Mouse (Mus musculus) liver, embryonic 14.5 days (tissue): Measurements from ENCODE around the gene Rnf182. TPM values are rescaled to one million over a fixed set of nuclear protein-coding genes. Genes with fewer than 3 reads are reported as not detected.

Source experiments
- ATAC-seq: fragments of 200-750 bp; cut with Nextera tagmentation; 2 replicates; pipeline ENCODE4 v1.8.0; 2017; ENCODE audit warnings: moderate number of reproducible peaks, mild to moderate bottlenecking, moderate library complexity; ENCODE audit not compliant: insufficient read depth
- DNase-seq, 3 experiments: peaks; one replicate each; pipeline ENCODE4 v3.0.0-alpha.2; 2012 to 2013; ENCODE audit warnings: low read depth in 3 of 3, low spot score in 3 of 3
- H3K27ac ChIP-seq: fragments of 300-500 bp; sonication (generic); 2 replicates; pipeline ENCODE4 v1.5.1; 2014; ENCODE audit warnings: moderate library complexity, mild to moderate bottlenecking, control low read depth, inconsistent platforms
- H3K27me3 ChIP-seq: fragments of 300-500 bp; sonication (generic); 2 replicates; pipeline ENCODE4 v1.6.1; 2014; ENCODE audit warnings: mild to moderate bottlenecking, low read length, moderate library complexity; ENCODE audit not compliant: control insufficient read depth, insufficient read depth
- H3K36me3 ChIP-seq: fragments of 300-500 bp; sonication (generic); replicated peaks from 2 replicates; pipeline ENCODE4 v1.6.1; 2014; ENCODE audit warnings: low read depth; ENCODE audit not compliant: control insufficient read depth, insufficient read depth
- H3K4me1 ChIP-seq, 2 experiments: fragments of 200-500 bp in 1 of 2; fragments of 300-500 bp in 1 of 2; sonication (generic) in 1 of 2; replicated peaks; 2 replicates each; pipeline ENCODE4 v1.6.1; 2012 to 2014; ENCODE audit warnings: antibody characterized with exemption in 1 of 2, inconsistent platforms in 1 of 2, low read length in 1 of 2; ENCODE audit not compliant: control insufficient read depth in 2 of 2, insufficient read depth in 2 of 2
- H3K4me2 ChIP-seq: fragments of 300-500 bp; sonication (generic); 2 replicates; pipeline ENCODE4 v1.6.1; 2014; ENCODE audit warnings: low read depth, mild to moderate bottlenecking, control low read depth, moderate library complexity
- H3K4me3 ChIP-seq, 2 experiments: fragments of 200-500 bp in 1 of 2; fragments of 300-500 bp in 1 of 2; sonication (generic) in 1 of 2; 2 replicates each; pipeline ENCODE4 v1.5.1; 2012 to 2014; ENCODE audit warnings: low read depth in 2 of 2, low read length in 2 of 2, mild to moderate bottlenecking in 2 of 2, control low read depth in 1 of 2, inconsistent platforms in 1 of 2, moderate library complexity in 1 of 2; ENCODE audit not compliant: insufficient read depth in 1 of 2
- H3K9ac ChIP-seq: fragments of 300-500 bp; sonication (generic); replicated peaks from 2 replicates; pipeline ENCODE4 v1.6.1; 2014; ENCODE audit warnings: mild to moderate bottlenecking, control low read depth, moderate library complexity
- H3K9me3 ChIP-seq: fragments of 300-500 bp; sonication (generic); 2 replicates; pipeline ENCODE4 v1.6.1; 2016; ENCODE audit warnings: low read length, mixed read lengths; ENCODE audit not compliant: control insufficient read depth
- CTCF ChIP-seq: IDR thresholded peaks from 2 replicates; pipeline ENCODE4 v1.5.1; 2016; ENCODE audit warnings: antibody characterized with exemption, low read depth, control low read depth
- EP300 ChIP-seq: IDR thresholded peaks from 2 replicates; pipeline ENCODE4 v1.6.1; 2016; ENCODE audit warnings: antibody characterized with exemption, low read depth
- WGBS: fragments of 180-500 bp; shearing (Covaris S2); extraction: QIAGEN DNeasy Blood & Tissue Kit; methylation state at CpG from one replicate; pipeline ENCODE4 v1.1.7; 2014; ENCODE audit not compliant: insufficient replicate concordance; 5-methylcytosine and 5-hydroxymethylcytosine counted together
- polyA plus RNA-seq, 2 experiments: library from polyadenylated mRNA; depleted of rRNA in 1 of 2; stranded (reverse) in 1 of 2; unstranded in 1 of 2; fragments of >200 nt; fragmentation: Nextera tagmentation in 1 of 2; extraction: Ambion mirVana in 1 of 2; gene quantifications; 2 replicates each; pipeline versions ENCODE4 v1.2.1 to v1.2.3; 2012 to 2014

The Rnf182 gene
- polyA plus RNA-seq (2012; rRNA removed) (0.03 and 0.07 TPM in 2 replicates), polyA plus RNA-seq (2014; fragmentation: Nextera tagmentation; extraction: Ambion mirVana) (0.05 and 0.09 TPM in 2 replicates)

GRCm38 (mm10) chr13:43615577-43616254 lies at the start of gene Rnf182:
Gene Rnf182, plus strand, starts transcription at chr13:43615710.
- Histone ChIP-seq H3K4me2 (peak within 1 kb of the TSS; percentile 56), H3K9me3 (no peaks in the 10 kb centered on the region), H3K36me3 (no peaks in the 10 kb centered on the region), H3K9ac (no peak within 1 kb of the TSS), H3K4me1 (peaks cover 0 to 4% of the 10 kb centered on the region in 2 experiments; a peak in 1 of 4 replicates), H3K27ac (no peak within 1 kb of the TSS), H3K27me3 (peaks cover 18% of the 10 kb centered on the region), H3K4me3 (peak within 1 kb of the TSS; percentile 51)
- peak; percentile 35; the same call in 1 of the 2 replicates for ATAC-seq
- no peak for DNase-seq
- under 1% methylated on average over 55 of the region's 58 CpGs for WGBS
- TF ChIP-seq CTCF (no peak), EP300 (no peak)

GRCm38 (mm10) chr13:43566184-43566583 lies 49.3 kb upstream of the Rnf182 start:
- DNase-seq = no peak
- TF ChIP-seq CTCF (no peak), EP300 (no peak)
- 83% methylated on average over 8 of the region's 8 CpGs for WGBS

GRCm38 (mm10) chr13:43567141-43567891 lies 48.2 kb upstream of the Rnf182 start:
- Histone ChIP-seq H3K27ac (no peak overlapping the region), H3K4me2 (no peak overlapping the region), H3K36me3 (no peaks in the 10 kb centered on the region), H3K4me1 (peaks cover 3 to 7% of the 10 kb centered on the region in 2 experiments; a peak in 3 of 4 replicates), H3K9me3 (no peaks in the 10 kb centered on the region; the same call in 1 of the 2 replicates), H3K27me3 (no peaks in the 10 kb centered on the region), H3K9ac (no peak overlapping the region), H3K4me3 (no peak overlapping the region)
- 67% methylated on average over 25 of the region's 25 CpGs for WGBS
- ATAC-seq = no peak
- TF ChIP-seq CTCF (no peak), EP300 (no peak)
- DNase-seq = no peak

More at GRCm38 (mm10) chr13:43566184-43566583, 49.3 kb upstream of the Rnf182 start:
- no peaks in the 10 kb centered on the region for H3K36me3 ChIP-seq
- no peak overlapping the region for H3K27ac ChIP-seq
- H3K9me3 ChIP-seq = no peaks in the 10 kb centered on the region; the same call in 1 of the 2 replicates
- H3K4me3 ChIP-seq = no peak overlapping the region
- H3K4me1 ChIP-seq = peaks cover 3 to 9% of the 10 kb centered on the region in 2 experiments; a peak in 3 of 4 replicates
- ATAC-seq = no peak
- H3K4me2 ChIP-seq = no peak overlapping the region
- no peaks in the 10 kb centered on the region for H3K27me3 ChIP-seq
- no peak overlapping the region for H3K9ac ChIP-seq

- no peak overlapping the region for H3K27ac ChIP-seq
- no peak overlapping the region for H3K4me3 ChIP-seq
- H3K27me3 ChIP-seq = no peaks in the 10 kb centered on the region
- TF ChIP-seq CTCF (no peak), EP300 (no peak)
- no peaks in the 10 kb centered on the region for H3K36me3 ChIP-seq
- H3K9me3 ChIP-seq = no peaks in the 10 kb centered on the region; the same call in 1 of the 2 replicates
- no peak overlapping the region for H3K4me2 ChIP-seq
- DNase-seq = no peak
- no peaks in the 10 kb centered on the region for H3K4me1 ChIP-seq
- WGBS = 52% methylated on average over 2 of the region's 2 CpGs
- no peak overlapping the region for H3K9ac ChIP-seq
- no peak for ATAC-seq
Observed at GRCm38 (mm10) chr13:43573979-43574378, 41.5 kb upstream of the Rnf182 start.

- DNase-seq = no peak
- no peak overlapping the region for H3K4me2 ChIP-seq
- no peak overlapping the region for H3K9ac ChIP-seq
- no peak overlapping the region for H3K4me3 ChIP-seq
- H3K36me3 ChIP-seq = no peaks in the 10 kb centered on the region
- no peaks in the 10 kb centered on the region for H3K4me1 ChIP-seq
- TF ChIP-seq CTCF (no peak), EP300 (no peak)
- no peak for ATAC-seq
- H3K27ac ChIP-seq = no peak overlapping the region
- no peaks in the 10 kb centered on the region for H3K27me3 ChIP-seq
- 79% methylated on average over 5 of the region's 5 CpGs for WGBS
- no peaks in the 10 kb centered on the region; the same call in 1 of the 2 replicates for H3K9me3 ChIP-seq
Observed at GRCm38 (mm10) chr13:43575431-43575830, 40.1 kb upstream of the Rnf182 start.
